Mouse (Mus musculus) MEL (cell line): ENCODE results near the gene Elp1. TPM values are rescaled to one million over a fixed set of nuclear protein-coding genes. Genes with fewer than 3 reads are reported as not detected.

Experiments used
- DNase-seq: peaks from one replicate; pipeline ENCODE4 v3.0.0; 2011; ENCODE audit warnings: low read depth, low spot score
- H3K27ac ChIP-seq: 2 replicates; pipeline ENCODE4 v1.5.1; 2012; ENCODE audit warnings: low read depth, mild to moderate bottlenecking, control low read depth, low read length, moderate library complexity; ENCODE audit not compliant: control insufficient read depth
- H3K27me3 ChIP-seq, 2 experiments: fragments of 150-350 bp in 1 of 2; sonication (generic) in 1 of 2; 2 replicates each; pipeline ENCODE4 v1.6.1; 2012; ENCODE audit warnings: low read length in 2 of 2, mild to moderate bottlenecking in 2 of 2, improper control_type of control experiment in 1 of 2, moderate library complexity in 1 of 2; ENCODE audit not compliant: insufficient read depth in 2 of 2, control insufficient read depth in 1 of 2
- H3K36me3 ChIP-seq, 2 experiments: 2 replicates each; pipeline ENCODE4 v1.6.1; 2012 to 2014; ENCODE audit warnings: low read length in 2 of 2, improper control_type of control experiment in 1 of 2, inconsistent platforms in 1 of 2, mild to moderate bottlenecking in 1 of 2; ENCODE audit not compliant: insufficient read depth in 2 of 2, control insufficient read depth in 1 of 2
- H3K4me1 ChIP-seq, 2 experiments: fragments of 150-350 bp in 1 of 2; sonication (generic) in 1 of 2; 2 replicates each; pipeline ENCODE4 v1.6.1; 2012; ENCODE audit warnings: low read length in 2 of 2, improper control_type of control experiment in 1 of 2, mild to moderate bottlenecking in 1 of 2; ENCODE audit not compliant: insufficient read depth in 2 of 2, control insufficient read depth in 1 of 2
- H3K4me3 ChIP-seq, 2 experiments: fragments of 150-350 bp in 1 of 2; sonication (generic) in 1 of 2; 2 replicates each; pipeline ENCODE4 v1.5.1; 2012; ENCODE audit warnings: low read depth in 2 of 2, low read length in 2 of 2, mild to moderate bottlenecking in 2 of 2, moderate library complexity in 2 of 2, control low read depth in 1 of 2, improper control_type of control experiment in 1 of 2; ENCODE audit not compliant: control insufficient read depth in 1 of 2, insufficient read depth in 1 of 2
- H3K79me2 ChIP-seq: 2 replicates; pipeline ENCODE4 v1.6.1; 2012; ENCODE audit warnings: mild to moderate bottlenecking, low read length, moderate library complexity; ENCODE audit not compliant: control insufficient read depth, poor library complexity, insufficient read depth
- H3K9ac ChIP-seq: 2 replicates; pipeline ENCODE4 v1.6.1; 2012; ENCODE audit warnings: low read depth, mild to moderate bottlenecking, control low read depth, low read length, moderate library complexity; ENCODE audit not compliant: control insufficient read depth, poor library complexity, severe bottlenecking
- H3K9me3 ChIP-seq: fragments of 150-350 bp; sonication (generic); replicated peaks from 2 replicates; pipeline ENCODE4 v1.6.1; 2012; ENCODE audit warnings: mild to moderate bottlenecking, low read length, improper control_type of control experiment, moderate library complexity; ENCODE audit not compliant: insufficient read depth
- CHD1 ChIP-seq: IDR thresholded peaks from 2 replicates; pipeline ENCODE4 v1.6.1; 2012; ENCODE audit warnings: low read depth, mild to moderate bottlenecking, inconsistent platforms, low read length, improper control_type of control experiment
- CHD2 ChIP-seq: IDR thresholded peaks from 2 replicates; pipeline ENCODE4 v1.6.1; 2011; ENCODE audit warnings: low read length, improper control_type of control experiment
- CTCF ChIP-seq, 3 experiments: IDR thresholded peaks in 2 of 3; conservative IDR thresholded peaks in 1 of 3; 2 replicates each; pipeline ENCODE4 v1.5.1; 2011 to 2012; ENCODE audit warnings: low read length in 3 of 3, low read depth in 2 of 3, mild to moderate bottlenecking in 2 of 3, improper control_type of control experiment in 1 of 3, inconsistent platforms in 1 of 3, mixed read lengths in 1 of 3, moderate library complexity in 1 of 3; ENCODE audit not compliant: control insufficient read depth in 1 of 3, insufficient read depth in 1 of 3, poor library complexity in 1 of 3, severe bottlenecking in 1 of 3
- ELF1 ChIP-seq: IDR thresholded peaks from 2 replicates; pipeline ENCODE4 v1.6.1; 2014; ENCODE audit warnings: low read depth, mild to moderate bottlenecking, inconsistent platforms, low read length, improper control_type of control experiment, moderate library complexity
- EP300 ChIP-seq, 2 experiments: IDR thresholded peaks; 2 replicates each; pipeline ENCODE4 v1.6.1; 2011; ENCODE audit warnings: improper control_type of control experiment in 2 of 2, low read length in 2 of 2, low read depth in 1 of 2, mild to moderate bottlenecking in 1 of 2
- ETS1 ChIP-seq: IDR thresholded peaks from 2 replicates; pipeline ENCODE4 v1.6.1; 2012; ENCODE audit warnings: low read depth, mild to moderate bottlenecking, inconsistent platforms, low read length, improper control_type of control experiment, moderate library complexity
- GABPA ChIP-seq: IDR thresholded peaks from 2 replicates; pipeline ENCODE4 v1.6.1; 2012; ENCODE audit warnings: low read depth, mild to moderate bottlenecking, inconsistent platforms, low read length, improper control_type of control experiment, moderate library complexity
- HCFC1 ChIP-seq: IDR thresholded peaks from 2 replicates; pipeline ENCODE4 v1.6.1; 2012; ENCODE audit warnings: low read depth, mild to moderate bottlenecking, inconsistent platforms, low read length, improper control_type of control experiment, moderate library complexity
- JUND ChIP-seq: IDR thresholded peaks from 2 replicates; pipeline ENCODE4 v1.6.1; 2011; ENCODE audit warnings: low read depth, mild to moderate bottlenecking, improper control_type of control experiment, low read length
- KAT2A ChIP-seq: conservative IDR thresholded peaks from 2 replicates; pipeline ENCODE4 v1.6.1; 2012; ENCODE audit warnings: low read depth, low read length, improper control_type of control experiment, inconsistent platforms
- MAFK ChIP-seq: IDR thresholded peaks from 2 replicates; pipeline ENCODE4 v1.6.1; 2011; ENCODE audit warnings: low read depth, mild to moderate bottlenecking, low read length, improper control_type of control experiment, borderline replicate concordance
- MAX ChIP-seq: IDR thresholded peaks from 2 replicates; pipeline ENCODE4 v1.6.1; 2011; ENCODE audit warnings: low read length, improper control_type of control experiment
- MEF2A ChIP-seq: IDR thresholded peaks from 2 replicates; pipeline ENCODE4 v1.6.1; 2014; ENCODE audit warnings: low read depth, mild to moderate bottlenecking, inconsistent platforms, low read length, improper control_type of control experiment; ENCODE audit not compliant: poor library complexity, insufficient replicate concordance, severe bottlenecking; ENCODE audit errors: extremely low read depth
- MXI1 ChIP-seq: IDR thresholded peaks from 2 replicates; pipeline ENCODE4 v1.6.1; 2011; ENCODE audit warnings: mild to moderate bottlenecking, low read depth, low read length, improper control_type of control experiment
- MYC ChIP-seq: IDR thresholded peaks from 2 replicates; pipeline ENCODE4 v1.6.1; 2011; ENCODE audit warnings: low read depth, mild to moderate bottlenecking, low read length, improper control_type of control experiment, moderate library complexity
- NELFE ChIP-seq: IDR thresholded peaks from 2 replicates; pipeline ENCODE4 v1.6.1; 2011; ENCODE audit warnings: low read depth, low read length, improper control_type of control experiment
- NRF1 ChIP-seq: IDR thresholded peaks from 2 replicates; pipeline ENCODE4 v1.6.1; 2014; ENCODE audit warnings: low read depth, mild to moderate bottlenecking, inconsistent platforms, low read length, improper control_type of control experiment, moderate library complexity; ENCODE audit not compliant: poor library complexity, insufficient read depth, severe bottlenecking
- POLR2AphosphoS2 ChIP-seq: IDR thresholded peaks from 2 replicates; pipeline ENCODE4 v1.6.1; 2011; ENCODE audit warnings: low read length, improper control_type of control experiment
- RCOR1 ChIP-seq: IDR thresholded peaks from 2 replicates; pipeline ENCODE4 v1.6.1; 2012; ENCODE audit warnings: low read depth, mild to moderate bottlenecking, inconsistent platforms, low read length, improper control_type of control experiment
- SIN3A ChIP-seq: IDR thresholded peaks from 2 replicates; pipeline ENCODE4 v1.6.1; 2012; ENCODE audit warnings: low read length, improper control_type of control experiment, inconsistent platforms
- SMC3 ChIP-seq: IDR thresholded peaks from 2 replicates; pipeline ENCODE4 v1.6.1; 2011; ENCODE audit warnings: low read depth, low read length, improper control_type of control experiment
- TBP ChIP-seq: IDR thresholded peaks from 2 replicates; pipeline ENCODE4 v1.8.0; 2011; ENCODE audit warnings: low read depth, low read length, improper control_type of control experiment
- TCF12 ChIP-seq: IDR thresholded peaks from 2 replicates; pipeline ENCODE4 v1.6.1; 2014; ENCODE audit warnings: low read depth, mild to moderate bottlenecking, inconsistent platforms, low read length, improper control_type of control experiment, moderate library complexity
- USF1 ChIP-seq: IDR thresholded peaks from 2 replicates; pipeline ENCODE4 v1.6.1; 2014; ENCODE audit warnings: low read depth, mild to moderate bottlenecking, inconsistent platforms, low read length, improper control_type of control experiment, moderate library complexity
- ZC3H11A ChIP-seq: IDR thresholded peaks from 2 replicates; pipeline ENCODE4 v1.6.1; 2012; ENCODE audit warnings: low read depth, mild to moderate bottlenecking, inconsistent platforms, low read length, improper control_type of control experiment
- ZMIZ1 ChIP-seq: IDR thresholded peaks from 2 replicates; pipeline ENCODE4 v1.6.1; 2012; ENCODE audit warnings: low read depth, mild to moderate bottlenecking, inconsistent platforms, low read length, improper control_type of control experiment, moderate library complexity
- ZNF384 ChIP-seq: IDR thresholded peaks from 2 replicates; pipeline ENCODE4 v1.6.1; 2012; ENCODE audit warnings: low read depth, mild to moderate bottlenecking, inconsistent platforms, low read length, improper control_type of control experiment
- polyA plus RNA-seq, 2 experiments: library from polyadenylated mRNA; stranded (reverse) in 1 of 2; unstranded in 1 of 2; fragments of >175 nt in 1 of 2; fragments of >200 nt in 1 of 2; gene quantifications; 2 replicates each; pipeline versions ENCODE4 v1.2.1 to v1.2.4; 2012; ENCODE audit warnings: low replicate concordance in 2 of 2, low read depth in 1 of 2; ENCODE audit not compliant: insufficient read length in 2 of 2, insufficient read depth in 1 of 2, missing spikeins in 1 of 2
- total RNA-seq: library from RNA; depleted of rRNA; stranded (reverse); fragments of 300-350 nt; gene quantifications from 2 replicates; pipeline ENCODE4 v1.2.3, GENCODE M21; 2012

The Elp1 gene
- total and polyA plus RNA-seq, 3 experiments = 38.0 to 144 (median 41.3) TPM

GRCm38 (mm10) chr4:56831013-56831609, 29.0 kb upstream of the Elp1 start:
- H3K36me3 ChIP-seq = no peaks in the 10 kb centered on the region
- H3K9me3 ChIP-seq = no peaks in the 10 kb centered on the region
- no peak overlapping the region for H3K4me3 ChIP-seq
- no peaks in the 10 kb centered on the region for H3K27me3 ChIP-seq
- H3K4me1 ChIP-seq = no peaks in the 10 kb centered on the region
- no peak overlapping the region for H3K9ac ChIP-seq
- no peaks in the 10 kb centered on the region for H3K79me2 ChIP-seq
- TF ChIP-seq MXI1 (no peak), CTCF (IDR thresholded peaks at IDR 0.05 in 2 of 3, conservative IDR thresholded peaks at IDR 0.05 in 1 of 3; ENCODE audit: control insufficient read depth in 1 of 3, insufficient read depth in 1 of 3, low read depth in 2 of 3, low read length in 3 of 3, poor library complexity in 1 of 3, severe bottlenecking in 1 of 3) (no peak), NRF1 (no peak), MEF2A (no peak), RCOR1 (no peak), ZMIZ1 (no peak), KAT2A (no peak), ZC3H11A (no peak), TBP (no peak), NELFE (no peak), CHD2 (no peak), ELF1 (no peak), SMC3 (no peak), HCFC1 (no peak), POLR2AphosphoS2 (no peak), EP300 (IDR thresholded peaks at IDR 0.05; ENCODE audit: low read depth in 1 of 2, low read length in 2 of 2) (no peak), MAX (no peak), SIN3A (no peak), ZNF384 (no peak)
- no peak overlapping the region for H3K27ac ChIP-seq
- DNase-seq = no peak

GRCm38 (mm10) chr4:56829511-56829921, 27.4 kb upstream of the Elp1 start:
- no peaks in the 10 kb centered on the region for H3K27me3 ChIP-seq
- no peaks in the 10 kb centered on the region for H3K9me3 ChIP-seq
- no peaks in the 10 kb centered on the region for H3K4me1 ChIP-seq
- H3K27ac ChIP-seq = no peak overlapping the region
- H3K36me3 ChIP-seq = no peaks in the 10 kb centered on the region
- no peak overlapping the region for H3K9ac ChIP-seq
- TF ChIP-seq ELF1 = no peak
- no peak for TF ChIP-seq MAFK
- no peak for TF ChIP-seq MYC
- TF ChIP-seq CHD1 = no peak
- TF ChIP-seq USF1 = no peak
- no peak for TF ChIP-seq ETS1
- no peak for TF ChIP-seq TCF12
- no peak for TF ChIP-seq GABPA
- TF ChIP-seq JUND = no peak
- DNase-seq = no peak
- H3K4me3 ChIP-seq = no peak overlapping the region
- no peaks in the 10 kb centered on the region for H3K79me2 ChIP-seq
